Mouse (Mus musculus) liver (tissue): ENCODE results near the gene Klc2.
"Not testable (repeated sequence)": the region's sequence is repeated elsewhere in the genome, so short reads cannot be mapped to it uniquely, and the experiment has no call there.

Source experiments
- DNase-seq: peaks from one replicate; pipeline ENCODE4 v3.0.0-alpha.2; 2020; ENCODE audit warnings: mixed read lengths

The Klc2 gene

GRCm38 (mm10) chr19:5118384-5118698 lies at the start of gene Klc2:
Klc2 (minus strand) TSS chr19:5118560.
- DNase-seq: no peak

GRCm38 (mm10) chr19:5167477-5167876 lies 49.1 kb upstream of the Klc2 start:
- DNase-seq: peak; percentile 19

GRCm38 (mm10) chr19:5164380-5164779 lies 46.0 kb upstream of the Klc2 start:
- DNase-seq: peak; percentile 40

GRCm38 (mm10) chr19:5161913-5162312 lies 43.6 kb upstream of the Klc2 start:
- no peak for DNase-seq

GRCm38 (mm10) chr19:5152261-5152660 lies 33.9 kb upstream of the Klc2 start:
- DNase-seq: no peak

- DNase-seq: no peak
These were observed 33.4 kb upstream of the Klc2 start for GRCm38 (mm10) chr19:5151741-5152140.

- peak; percentile 49 for DNase-seq
These were observed 33.0 kb upstream of the Klc2 start for GRCm38 (mm10) chr19:5151331-5151730.

GRCm38 (mm10) chr19:5150358-5150757 lies 32.0 kb upstream of the Klc2 start:
- no peak for DNase-seq

GRCm38 (mm10) chr19:5149041-5149440 lies 30.7 kb upstream of the Klc2 start:
- not testable (repeated sequence) for DNase-seq

- DNase-seq: peak; percentile 17
These were observed 21.3 kb upstream of the Klc2 start for GRCm38 (mm10) chr19:5139640-5140039.

GRCm38 (mm10) chr19:5131237-5131636 lies 12.9 kb upstream of the Klc2 start:
- no peak for DNase-seq

GRCm38 (mm10) chr19:5129770-5130169 lies 11.4 kb upstream of the Klc2 start:
- DNase-seq: no peak

- no peak for DNase-seq
These were observed 5.8 kb upstream of the Klc2 start for GRCm38 (mm10) chr19:5124055-5124614.

GRCm38 (mm10) chr19:5123241-5123640 lies 4.9 kb upstream of the Klc2 start:
- no peak for DNase-seq

- no peak for DNase-seq
These were observed 4.1 kb upstream of the Klc2 start for GRCm38 (mm10) chr19:5122492-5122891.

- DNase-seq: peak; percentile 87
These were observed 621 bp downstream of the Klc2 start for GRCm38 (mm10) chr19:5117494-5118383.

- no peak for DNase-seq
These were observed 4.6 kb downstream of the Klc2 start for GRCm38 (mm10) chr19:5113783-5114182.

- DNase-seq: peak; percentile 52
These were observed 8.5 kb downstream of the Klc2 start for GRCm38 (mm10) chr19:5109659-5110453.

GRCm38 (mm10) chr19:5108702-5109101 lies 9.7 kb downstream of the Klc2 start:
- no peak for DNase-seq

- peak; percentile 44 for DNase-seq
These were observed 10.1 kb downstream of the Klc2 start for GRCm38 (mm10) chr19:5108271-5108575.

- DNase-seq: no peak
These were observed 10.6 kb downstream of the Klc2 start for GRCm38 (mm10) chr19:5107556-5108270.

- DNase-seq: peak; percentile 99
These were observed 11.6 kb downstream of the Klc2 start, which contains the start of gene Rab1b for GRCm38 (mm10) chr19:5106731-5107191. Rab1b (minus strand) TSS chr19:5107072.

GRCm38 (mm10) chr19:5106074-5106473 lies 12.3 kb downstream of the Klc2 start:
- no peak for DNase-seq
